Mouse (Mus musculus): ENCODE measurements around the gene Pias3.

DNA sequence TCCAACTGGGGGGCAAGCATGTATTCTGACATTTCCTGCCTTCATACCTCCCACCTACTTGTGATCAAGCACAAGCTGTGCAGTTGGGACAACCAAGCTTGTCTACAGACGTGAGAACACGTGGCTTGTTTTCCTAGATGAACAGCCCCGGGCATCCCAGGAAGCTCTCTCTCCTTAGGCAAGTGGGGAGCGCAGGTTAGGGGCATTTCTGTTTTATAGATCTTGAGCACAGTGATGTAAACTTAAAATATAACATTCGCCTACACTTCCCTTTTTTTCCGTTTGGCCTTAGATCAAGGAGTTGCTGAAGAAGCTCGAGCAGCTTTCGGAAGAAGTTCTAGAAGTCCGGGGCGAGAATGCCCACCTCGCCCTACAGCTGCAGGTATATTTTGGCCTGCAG, 7.3 kb upstream of the Pias3 start:
- TF ChIP-seq CTCF (IDR thresholded peaks at IDR 0.05; ENCODE audit: low read depth, low read length): no peak
- no peak for TF ChIP-seq POLR2A (IDR thresholded peaks at IDR 0.05; ENCODE audit: borderline replicate concordance, low read depth, low read length)

Data from bone marrow macrophage, adult 2 months (primary cell).